Mouse (Mus musculus) forebrain, embryonic 14.5 days (tissue): ENCODE results near the gene Sox6. TPM values are rescaled to one million over a fixed set of nuclear protein-coding genes. Genes with fewer than 3 reads are reported as not detected.
A peak's percentile ranks its signal among the peaks of the same experiment; 100 is the strongest.

ENCODE experiments used
- ATAC-seq: fragments of 200-750 bp; cut with Nextera tagmentation; 2 replicates; pipeline ENCODE4 v1.8.0; 2017; ENCODE audit warnings: mild to moderate bottlenecking, moderate library complexity
- DNase-seq: peaks from one replicate; pipeline ENCODE4 v3.0.0-alpha.2; 2015; ENCODE audit warnings: low spot score
- H3K27ac ChIP-seq: fragments of 300-500 bp; sonication (generic); 2 replicates; pipeline ENCODE4 v1.5.1; 2014; ENCODE audit warnings: low read depth, mild to moderate bottlenecking, control low read depth, low read length, moderate library complexity
- H3K27me3 ChIP-seq: fragments of 300-500 bp; sonication (generic); replicated peaks from 2 replicates; pipeline ENCODE4 v1.6.1; 2014; ENCODE audit warnings: low read length, control low read depth, mixed read lengths; ENCODE audit not compliant: control insufficient read depth, insufficient read depth
- H3K36me3 ChIP-seq: fragments of 300-500 bp; sonication (generic); 2 replicates; pipeline ENCODE4 v1.6.1; 2014; ENCODE audit warnings: low read length, control low read depth; ENCODE audit not compliant: control insufficient read depth, insufficient read depth
- H3K4me1 ChIP-seq: fragments of 300-500 bp; sonication (generic); 2 replicates; pipeline ENCODE4 v1.6.1; 2014; ENCODE audit warnings: antibody characterized with exemption, low read length, control low read depth; ENCODE audit not compliant: control insufficient read depth, insufficient read depth
- H3K4me2 ChIP-seq: fragments of 300-500 bp; sonication (generic); 2 replicates; pipeline ENCODE4 v1.6.1; 2014; ENCODE audit warnings: mild to moderate bottlenecking, control low read depth, low read length
- H3K4me3 ChIP-seq: fragments of 300-500 bp; sonication (generic); 2 replicates; pipeline ENCODE4 v1.5.1; 2014; ENCODE audit warnings: low read depth, low read length, control low read depth
- H3K9ac ChIP-seq: fragments of 300-500 bp; sonication (generic); 2 replicates; pipeline ENCODE4 v1.6.1; 2014; ENCODE audit warnings: mild to moderate bottlenecking, low read length, control low read depth, moderate library complexity
- H3K9me3 ChIP-seq: fragments of 300-500 bp; sonication (generic); replicated peaks from 2 replicates; pipeline ENCODE4 v1.6.1; 2016; ENCODE audit warnings: low read length, control low read depth, mixed read lengths; ENCODE audit not compliant: control insufficient read depth
- WGBS: fragments of 180-500 bp; shearing (Covaris S2); extraction: QIAGEN DNeasy Blood & Tissue Kit; methylation state at CpG from one replicate; pipeline ENCODE4 v1.1.7; 2014; 5-methylcytosine and 5-hydroxymethylcytosine counted together
- polyA plus RNA-seq: library from polyadenylated mRNA; unstranded; fragments of >200 nt; fragmentation: Nextera tagmentation; extraction: Ambion mirVana; gene quantifications from 2 replicates; pipeline ENCODE4 v1.2.1, GENCODE M21; 2014

The Sox6 gene
- polyA plus RNA-seq, 1 experiment from 2014 or later: 78.4 TPM

DNA sequence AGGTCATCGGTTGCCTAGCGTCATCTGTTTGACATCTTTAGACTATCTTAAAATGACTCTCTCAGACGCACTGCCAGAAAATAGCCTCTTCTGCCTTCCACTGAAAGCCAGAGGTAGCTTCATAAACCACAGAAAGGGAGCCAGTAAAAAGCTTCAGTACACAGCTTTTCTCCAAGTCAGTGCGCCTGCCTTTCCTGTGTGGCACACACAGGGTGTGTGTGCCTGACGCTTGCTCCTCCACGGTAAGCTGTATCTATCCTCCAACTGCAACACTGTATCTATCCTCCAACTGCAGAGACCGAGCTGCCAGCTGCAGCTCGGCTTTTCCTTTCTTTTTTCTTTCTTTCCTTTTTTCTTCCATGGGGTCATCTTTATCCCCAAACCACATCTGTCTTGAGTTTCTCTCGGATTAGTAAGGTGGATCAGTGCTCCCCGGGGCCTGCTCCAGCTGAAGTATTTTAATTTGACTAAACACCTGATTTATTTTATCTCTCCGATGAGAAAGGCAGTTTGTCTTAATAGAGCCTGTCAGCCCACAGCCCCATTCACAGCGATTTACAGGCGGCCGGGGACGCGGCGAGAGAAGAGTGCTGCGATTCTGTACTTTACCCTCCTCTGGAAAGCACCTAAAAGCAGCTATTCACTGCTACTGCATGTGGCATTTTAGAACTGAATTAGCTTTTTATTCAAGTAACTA is 371.8 kb downstream of the Sox6 start:
- H3K4me1 ChIP-seq: peaks cover 37% of the 10 kb centered on the region
- ATAC-seq: peak; percentile 50; the same call in 1 of the 2 replicates

DNA sequence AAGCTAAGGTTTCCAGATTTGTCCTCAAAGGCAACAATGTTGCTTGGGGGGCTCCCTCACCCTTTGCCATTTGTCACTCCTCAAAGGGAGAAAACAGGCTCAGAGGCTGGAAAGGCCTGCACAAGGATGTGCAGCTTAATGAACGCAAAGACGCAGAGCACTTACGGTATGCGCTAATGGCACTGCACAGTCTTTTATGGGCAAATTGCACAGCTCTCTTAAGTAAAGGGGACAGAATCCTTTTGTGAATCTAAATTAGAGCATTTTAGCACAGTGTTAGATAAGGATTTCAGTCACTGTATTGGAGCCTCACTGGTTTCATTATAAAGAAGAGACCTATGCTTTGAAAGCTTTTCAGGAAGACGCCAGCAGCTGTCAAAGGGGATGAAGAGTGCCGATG is 375.2 kb downstream of the Sox6 start:
- Histone ChIP-seq H3K27me3 (no peaks in the 10 kb centered on the region), H3K9me3 (no peaks in the 10 kb centered on the region), H3K27ac (peak overlapping the region; percentile 44; the same call in 1 of the 2 replicates), H3K4me1 (peaks cover 24% of the 10 kb centered on the region), H3K36me3 (no peaks in the 10 kb centered on the region; the same call in 1 of the 2 replicates), H3K4me3 (no peak overlapping the region), H3K4me2 (no peak overlapping the region; the same call in 1 of the 2 replicates), H3K9ac (no peak overlapping the region; the same call in 1 of the 2 replicates)
- 15% methylated on average over 6 of the region's 6 CpGs for WGBS
- ATAC-seq (peak; percentile 48), DNase-seq (peak; percentile 58)

More for the DNA sequence above, 371.8 kb downstream of the Sox6 start:
- no peaks in the 10 kb centered on the region for H3K27me3 ChIP-seq
- H3K27ac ChIP-seq: 0 out of 2 replicates have a peak overlapping the region, but pooled peaks have one; percentile 44
- H3K4me3 ChIP-seq: peak overlapping the region; percentile 26
- DNase-seq: peak; percentile 54
- H3K9ac ChIP-seq: peak overlapping the region; percentile 38; the same call in 1 of the 2 replicates
- H3K36me3 ChIP-seq: no peaks in the 10 kb centered on the region
- H3K4me2 ChIP-seq: peak overlapping the region; percentile 57
- WGBS: 11% methylated on average over 18 of the region's 18 CpGs
- H3K9me3 ChIP-seq: no peaks in the 10 kb centered on the region

DNA sequence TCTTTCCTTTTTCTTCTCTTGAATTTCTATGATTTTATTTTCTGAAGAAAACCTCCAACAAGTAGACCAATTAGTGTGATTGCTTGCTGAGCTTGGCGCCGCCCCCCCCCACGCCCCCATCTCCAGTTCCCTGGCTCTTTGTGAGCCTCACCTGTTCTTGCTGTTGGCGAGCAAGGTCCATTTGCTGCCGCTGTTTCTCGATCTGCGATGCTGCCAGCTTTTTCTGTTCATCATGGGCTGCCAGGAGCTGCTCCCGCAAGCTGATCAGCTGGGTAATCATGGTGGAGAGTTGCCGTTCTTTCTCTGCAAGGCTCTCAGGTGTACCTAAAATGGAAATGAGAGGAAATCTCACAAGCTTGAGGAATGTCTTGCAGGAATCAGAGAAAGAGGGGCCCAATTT is 376.5 kb downstream of the Sox6 start:
- Histone ChIP-seq H3K27me3 (no peaks in the 10 kb centered on the region), H3K36me3 (no peaks in the 10 kb centered on the region; the same call in 1 of the 2 replicates), H3K9me3 (no peaks in the 10 kb centered on the region), H3K9ac (no peak overlapping the region), H3K4me2 (no peak overlapping the region), H3K4me1 (peaks cover 16% of the 10 kb centered on the region), H3K4me3 (no peak overlapping the region), H3K27ac (no peak overlapping the region)
- WGBS: 57% methylated on average over 9 of the region's 9 CpGs
- no peak for ATAC-seq
- no peak for DNase-seq

DNA sequence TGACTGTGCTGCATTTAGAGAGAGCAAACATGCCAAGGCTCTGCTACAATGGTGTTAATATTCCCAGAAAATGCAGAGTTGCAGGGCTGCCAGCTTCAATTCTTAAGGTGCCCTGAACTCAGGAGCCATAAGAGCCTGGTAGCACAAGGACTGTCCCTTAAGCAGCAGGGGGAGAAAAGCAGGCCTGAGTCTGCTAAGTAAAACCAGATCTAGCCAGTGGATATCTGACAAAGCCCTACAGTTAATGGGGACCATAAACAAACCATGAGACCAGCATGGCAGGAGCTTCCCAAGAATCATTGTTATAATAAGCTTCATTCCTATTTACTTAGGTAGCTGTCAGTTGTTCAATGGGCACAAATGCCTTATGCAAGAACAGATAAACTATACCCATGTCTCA is 391.9 kb downstream of the Sox6 start:
- Histone ChIP-seq H3K27me3 (no peaks in the 10 kb centered on the region), H3K4me3 (no peak overlapping the region), H3K9ac (no peak overlapping the region), H3K9me3 (no peaks in the 10 kb centered on the region), H3K4me2 (no peak overlapping the region; the same call in 1 of the 2 replicates), H3K4me1 (peaks cover 31% of the 10 kb centered on the region), H3K36me3 (no peaks in the 10 kb centered on the region), H3K27ac (peak overlapping the region; percentile 74)
- ATAC-seq (no peak), DNase-seq (no peak)

DNA sequence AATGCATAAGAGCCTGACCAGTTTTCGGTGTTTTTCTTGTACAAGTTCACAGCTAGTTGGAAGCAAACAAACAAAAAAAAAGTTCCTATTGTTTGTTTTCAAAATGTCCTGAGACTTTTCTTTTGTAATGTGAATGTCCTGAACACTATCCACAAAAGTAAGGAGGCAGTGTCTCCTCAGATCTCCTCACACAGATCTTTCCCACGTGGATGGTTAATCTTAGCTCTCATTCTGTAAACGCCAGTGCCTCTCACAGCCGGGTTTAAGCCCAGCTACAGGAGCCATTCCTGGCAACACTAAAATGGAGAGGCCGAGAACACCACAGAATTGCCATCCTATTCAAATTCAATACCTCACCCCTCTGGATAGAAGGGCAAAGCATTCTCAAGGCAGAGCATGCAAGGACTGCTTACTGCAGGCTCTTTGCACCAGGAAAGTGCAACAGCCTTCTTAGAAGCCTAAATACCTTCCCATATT is 392.6 kb downstream of the Sox6 start:
- DNase-seq: peak; percentile 69
- Histone ChIP-seq H3K9me3 (no peaks in the 10 kb centered on the region), H3K9ac (no peak overlapping the region), H3K4me3 (no peak overlapping the region), H3K4me2 (peak overlapping the region; percentile 10), H3K27me3 (no peaks in the 10 kb centered on the region), H3K27ac (peak overlapping the region; percentile 74), H3K36me3 (no peaks in the 10 kb centered on the region), H3K4me1 (peaks cover 31% of the 10 kb centered on the region)
- peak; percentile 80 for ATAC-seq
- 4% methylated on average over 5 of the region's 5 CpGs for WGBS

DNA sequence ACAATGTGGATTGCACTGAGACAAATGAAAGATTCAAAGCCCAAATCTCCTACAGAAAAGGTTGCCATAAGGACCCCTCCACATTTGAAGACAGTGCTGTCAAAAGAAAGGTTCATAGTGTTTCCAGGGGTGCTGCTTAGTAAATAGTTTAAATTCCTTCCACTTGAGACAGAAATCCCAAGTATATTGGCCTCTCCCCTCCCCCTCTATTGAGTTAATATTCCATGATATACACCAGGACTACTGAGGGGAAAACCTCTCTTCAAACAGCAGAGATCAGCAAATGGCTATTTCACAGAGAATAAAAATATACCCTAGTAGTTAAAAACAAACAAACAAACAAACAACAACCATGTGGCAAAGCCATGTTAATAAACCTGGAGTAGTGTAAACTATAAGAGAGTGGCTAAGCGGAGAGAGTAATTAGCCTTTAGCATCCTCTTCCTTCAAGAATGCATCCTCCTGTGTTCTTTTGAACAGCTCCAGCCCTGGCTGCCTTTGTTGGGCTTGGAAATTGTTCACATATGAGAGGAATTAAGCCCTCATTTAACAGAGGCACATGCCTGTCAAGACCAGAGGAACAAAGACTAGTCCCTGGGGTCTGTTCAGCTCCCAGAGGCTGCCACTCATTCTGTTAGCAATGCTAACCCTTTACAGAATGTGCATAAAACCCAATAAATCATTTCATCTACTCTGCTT is 393.2 kb downstream of the Sox6 start:
- ATAC-seq (peak; percentile 89), DNase-seq (peak; percentile 83)
- no peak overlapping the region; the same call in 1 of the 2 replicates for H3K4me2 ChIP-seq
- H3K9ac ChIP-seq: no peak overlapping the region
- H3K4me3 ChIP-seq: no peak overlapping the region
- no peaks in the 10 kb centered on the region for H3K9me3 ChIP-seq
- no peaks in the 10 kb centered on the region for H3K36me3 ChIP-seq
- peak overlapping the region; percentile 74 for H3K27ac ChIP-seq
- peaks cover 31% of the 10 kb centered on the region for H3K4me1 ChIP-seq
- H3K27me3 ChIP-seq: no peaks in the 10 kb centered on the region
- whole genome bisulfite sequencing: 4% methylated on average over 1 of the region's 1 CpGs

DNA sequence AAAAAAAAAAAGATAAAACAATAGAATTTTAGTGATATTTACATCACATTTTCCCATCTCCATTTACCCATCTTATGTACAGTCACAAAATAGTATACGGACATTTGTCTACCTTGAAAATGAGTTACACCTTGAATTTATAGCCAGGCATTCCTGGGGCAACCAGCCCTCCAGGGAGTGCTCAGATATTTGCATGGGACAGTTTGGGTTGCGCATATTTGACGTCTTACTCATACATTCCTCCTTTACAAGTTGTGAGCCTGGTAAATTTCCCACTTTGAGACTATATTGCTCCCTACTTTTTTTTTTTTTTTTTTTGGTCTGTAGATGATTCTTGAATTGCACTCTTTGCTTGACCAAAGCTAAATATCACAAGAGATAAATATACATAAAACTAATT is 407.9 kb downstream of the Sox6 start:
- Histone ChIP-seq H3K9me3 (no peaks in the 10 kb centered on the region), H3K4me2 (no peak overlapping the region), H3K4me3 (no peak overlapping the region), H3K27ac (no peak overlapping the region), H3K27me3 (no peaks in the 10 kb centered on the region), H3K4me1 (peaks cover 3% of the 10 kb centered on the region), H3K36me3 (no peaks in the 10 kb centered on the region), H3K9ac (no peak overlapping the region)
- WGBS: 93% methylated on average over 3 of the region's 3 CpGs
- ATAC-seq (no peak), DNase-seq (no peak)

DNA sequence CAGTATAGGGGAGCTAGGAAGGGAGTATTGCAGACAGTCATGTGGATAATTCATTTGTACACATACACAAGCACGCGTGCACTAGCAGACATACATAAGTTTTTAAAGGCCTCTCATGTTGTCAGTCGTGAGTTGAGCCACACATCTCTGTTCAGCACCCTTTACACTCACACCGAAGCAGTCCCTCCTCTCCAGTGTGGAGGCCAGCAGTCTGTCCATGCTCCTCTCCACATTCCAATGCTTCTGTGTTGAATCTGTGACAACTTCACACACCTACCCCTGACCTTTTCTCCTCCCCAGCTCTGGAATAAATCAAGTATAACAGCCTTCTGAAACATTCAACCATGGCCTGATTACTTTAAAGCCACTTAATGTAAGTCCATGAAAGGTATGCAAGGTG is 408.3 kb downstream of the Sox6 start:
- no peaks in the 10 kb centered on the region for H3K27me3 ChIP-seq
- no peaks in the 10 kb centered on the region for H3K36me3 ChIP-seq
- 92% methylated on average over 4 of the region's 4 CpGs for WGBS
- ATAC-seq (no peak), DNase-seq (no peak)
- H3K9ac ChIP-seq: no peak overlapping the region
- peaks cover 7% of the 10 kb centered on the region for H3K4me1 ChIP-seq
- no peak overlapping the region for H3K4me2 ChIP-seq
- no peak overlapping the region for H3K4me3 ChIP-seq
- H3K27ac ChIP-seq: no peak overlapping the region
- no peaks in the 10 kb centered on the region for H3K9me3 ChIP-seq

DNA sequence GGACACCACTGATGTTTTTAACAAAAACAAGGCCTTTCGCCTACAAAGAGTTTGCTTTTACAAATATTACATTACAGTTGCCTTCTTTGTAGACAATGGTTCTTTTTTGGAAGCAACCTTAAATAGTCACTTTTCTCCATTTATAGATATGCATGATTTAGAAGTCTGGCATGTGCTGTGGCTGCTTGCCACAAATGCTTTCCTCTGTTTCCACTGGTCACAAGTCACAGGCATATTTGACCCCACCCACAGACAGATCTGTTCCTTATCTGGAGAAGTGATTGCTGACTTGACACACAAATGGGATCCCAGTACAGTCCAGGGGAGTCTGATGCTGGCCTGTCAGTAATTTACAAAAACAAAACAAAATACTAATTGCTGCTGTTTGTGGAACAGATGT is 409.8 kb downstream of the Sox6 start:
- WGBS: 96% methylated on average over 1 of the region's 1 CpGs
- H3K27ac ChIP-seq: no peak overlapping the region
- no peak overlapping the region for H3K4me2 ChIP-seq
- H3K27me3 ChIP-seq: no peaks in the 10 kb centered on the region
- no peaks in the 10 kb centered on the region for H3K36me3 ChIP-seq
- H3K9me3 ChIP-seq: no peaks in the 10 kb centered on the region
- peaks cover 22% of the 10 kb centered on the region for H3K4me1 ChIP-seq
- no peak overlapping the region for H3K4me3 ChIP-seq
- DNase-seq (no peak), ATAC-seq (no peak)
- H3K9ac ChIP-seq: no peak overlapping the region
